Mouse (Mus musculus): ENCODE data around the gene Meltf.

Meltf gene

DNA sequence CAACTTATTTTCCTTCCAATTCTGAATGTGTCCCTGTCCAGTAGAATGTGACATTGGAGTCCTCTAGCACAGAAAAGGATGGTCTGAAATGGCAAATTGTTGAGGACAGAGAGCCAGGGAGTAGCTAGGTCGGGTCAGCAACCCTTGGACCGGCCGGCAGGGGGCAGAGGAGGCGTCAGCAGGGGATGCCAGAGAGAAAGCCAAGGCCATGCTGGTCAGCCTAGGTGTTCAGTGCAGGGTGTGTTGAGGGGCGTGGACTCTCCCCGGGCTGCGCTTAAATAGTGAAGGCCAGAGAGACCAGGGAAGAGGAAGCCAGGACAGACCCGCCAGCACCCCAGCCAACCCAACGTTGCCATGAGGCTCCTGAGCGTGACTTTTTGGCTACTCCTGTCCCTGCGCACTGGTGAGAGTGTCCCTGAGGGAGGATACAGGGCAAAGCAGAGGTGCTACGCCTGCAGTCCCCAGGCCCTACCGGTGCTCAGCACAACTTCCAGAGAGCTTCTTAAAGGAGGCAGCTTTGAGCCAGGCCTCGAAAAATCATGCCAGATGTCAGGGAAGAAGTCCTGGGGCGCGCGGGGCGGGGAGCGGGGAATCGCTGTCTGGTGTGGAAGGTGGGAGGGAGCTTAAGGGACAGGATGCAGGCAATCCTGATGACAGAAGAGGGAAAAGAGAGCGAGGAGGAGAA, at the start of gene Meltf:
Gene Meltf (plus strand): TSS at position 238 of the 685 bp plus-strand sequence.
- DNase-seq = peak in 1 of 2 experiments; percentile 13

DNA sequence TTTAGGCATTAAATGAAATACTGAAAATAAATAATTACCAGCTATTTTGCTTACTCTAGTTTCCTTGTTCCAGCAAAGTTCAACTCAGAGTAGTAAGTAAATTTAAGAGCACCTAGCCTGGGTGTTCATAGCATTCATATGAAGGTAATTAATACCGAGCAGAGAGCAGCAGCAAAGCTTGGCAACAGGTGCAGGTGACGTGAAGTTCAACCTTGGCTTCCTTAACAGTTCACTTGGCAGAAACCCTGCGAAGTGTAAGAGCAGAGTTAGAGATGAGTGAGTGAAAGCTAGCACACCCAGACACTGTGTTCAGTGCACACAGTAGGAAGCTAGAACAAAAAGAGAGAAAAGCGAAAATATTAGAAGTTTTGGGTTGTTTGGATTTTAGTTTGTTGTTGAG, 47.9 kb upstream of the Meltf start:
- DNase-seq = no peak

DNA sequence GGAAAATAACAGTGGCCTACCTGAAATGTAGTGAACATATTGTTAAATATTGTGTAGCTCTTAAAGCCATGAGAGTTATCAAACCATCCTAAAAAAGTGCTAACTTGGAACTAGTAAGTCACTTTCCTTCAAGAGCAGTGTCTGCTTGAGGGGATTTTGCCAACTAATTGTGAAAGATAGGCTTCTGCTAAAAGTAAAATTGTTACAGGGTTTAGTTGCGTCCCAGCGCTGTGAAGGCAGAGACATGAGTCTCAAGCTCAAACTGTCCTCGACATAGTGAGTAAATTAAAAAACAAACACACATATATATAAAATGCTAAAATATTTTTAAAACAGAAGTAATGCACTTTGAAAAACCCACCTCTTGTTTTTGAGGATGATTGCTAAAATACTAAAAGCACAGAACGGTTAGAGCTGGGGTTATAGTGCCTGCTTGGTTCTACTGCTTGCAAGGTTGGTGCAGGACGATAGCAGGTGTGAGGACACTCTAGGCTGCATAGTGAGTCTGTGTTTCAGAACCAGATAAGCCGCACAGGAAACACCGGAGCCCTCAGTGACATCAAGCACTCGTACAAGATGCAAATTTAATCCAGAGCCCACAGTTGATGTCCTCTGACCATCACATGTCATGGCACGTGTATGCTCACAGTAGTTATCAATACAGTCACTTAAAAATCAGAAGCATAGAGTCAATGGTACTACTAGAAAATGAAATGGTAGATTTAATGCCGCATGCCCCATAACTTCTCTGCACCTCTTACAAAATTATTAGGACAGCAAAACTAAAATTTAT, 45.8 kb upstream of the Meltf start:
- no peak for DNase-seq

DNA sequence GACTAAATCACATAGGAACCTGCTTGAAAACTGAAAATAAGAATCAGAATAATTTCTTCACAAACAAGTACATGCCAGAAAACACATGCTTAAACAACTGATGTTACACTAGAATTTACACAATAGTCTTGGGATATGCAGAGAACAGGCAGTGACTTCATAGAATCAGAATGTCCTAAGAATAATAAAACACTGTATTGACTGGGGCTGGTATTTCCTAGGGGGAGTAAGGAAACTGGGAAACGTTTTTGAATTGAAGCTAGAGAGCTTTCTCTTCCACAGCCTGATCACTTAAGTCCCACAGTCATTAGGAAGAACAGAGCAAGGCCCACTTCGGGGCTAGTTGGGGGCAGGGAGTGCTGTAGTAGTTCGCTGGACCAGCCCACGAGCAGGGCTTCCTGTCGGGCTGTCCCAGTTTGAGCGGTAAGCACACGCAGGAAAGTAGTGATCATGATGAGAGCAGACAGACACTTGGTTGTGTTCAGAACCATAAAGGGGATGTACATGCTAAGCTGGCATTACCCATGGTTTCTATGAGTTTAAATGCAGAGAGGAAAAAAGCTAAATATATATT, 44.5 kb upstream of the Meltf start:
- DNase-seq = no peak

DNA sequence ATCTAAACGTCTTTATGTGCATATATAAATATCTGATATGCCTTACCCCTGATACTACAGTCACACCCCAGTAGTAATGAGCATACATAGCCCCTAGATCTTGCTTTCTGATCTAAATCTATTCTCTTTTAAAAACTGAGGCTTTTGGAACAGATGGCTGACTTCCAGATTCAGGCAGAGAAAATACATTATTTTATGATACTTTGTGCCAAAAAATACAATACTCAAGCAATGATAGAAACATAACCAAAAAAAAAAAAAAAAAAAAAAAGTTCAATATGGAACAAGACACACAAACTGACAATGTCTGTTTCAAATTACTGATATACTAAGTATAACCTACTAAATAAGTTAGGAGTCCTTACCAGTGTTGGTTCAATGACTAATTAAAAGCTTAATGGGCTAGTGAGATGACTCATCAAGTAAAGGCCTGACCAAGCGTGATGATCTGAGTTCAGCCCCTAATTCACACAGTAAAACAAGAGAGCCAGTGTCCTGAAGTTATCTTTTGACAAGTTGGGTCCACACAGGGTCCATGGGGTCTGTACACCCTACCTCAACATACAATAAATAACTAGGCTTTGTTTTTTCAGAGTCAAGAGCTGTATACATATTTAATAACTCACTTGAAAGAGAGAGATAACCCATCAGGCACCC, 43.8 kb upstream of the Meltf start:
- DNase-seq = no peak

DNA sequence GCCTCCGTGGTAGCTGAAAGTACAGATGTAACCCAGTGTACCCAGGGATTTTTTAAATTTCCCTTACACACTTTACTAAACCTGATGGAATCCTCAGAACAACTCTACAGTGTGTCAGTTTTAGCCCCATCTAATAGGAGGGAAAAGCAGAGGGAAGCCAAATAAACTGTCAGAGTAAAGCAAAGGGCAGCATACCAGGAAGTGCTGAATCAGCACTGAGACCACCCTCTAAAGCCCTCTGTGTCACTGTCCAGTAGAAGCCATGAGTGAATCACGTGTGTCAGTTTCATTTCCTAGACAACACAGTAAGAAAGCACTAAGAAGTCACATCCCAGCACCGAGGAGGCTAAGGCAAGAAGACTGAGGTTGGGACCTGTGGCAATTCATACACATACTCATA, 41.2 kb upstream of the Meltf start:
- no peak for DNase-seq

DNA sequence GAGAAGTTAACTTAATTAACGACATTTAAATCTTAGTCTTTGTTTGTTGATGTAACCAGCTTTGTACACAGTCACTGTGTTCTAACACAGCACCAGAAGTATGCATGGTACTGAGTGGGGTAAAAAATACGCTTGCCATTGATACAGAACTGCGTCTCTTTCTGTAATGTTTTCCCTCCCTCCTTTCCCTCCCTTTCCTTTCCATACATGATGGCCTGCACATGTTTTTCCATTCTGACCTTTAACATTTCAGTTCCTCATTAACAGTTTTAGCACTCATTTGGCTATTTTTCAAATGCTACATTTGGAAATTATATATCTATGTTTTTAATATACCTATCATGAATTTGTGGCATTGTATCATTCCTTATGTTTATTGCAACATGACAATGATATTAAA, 34.4 kb upstream of the Meltf start:
- DNase-seq = no peak

DNA sequence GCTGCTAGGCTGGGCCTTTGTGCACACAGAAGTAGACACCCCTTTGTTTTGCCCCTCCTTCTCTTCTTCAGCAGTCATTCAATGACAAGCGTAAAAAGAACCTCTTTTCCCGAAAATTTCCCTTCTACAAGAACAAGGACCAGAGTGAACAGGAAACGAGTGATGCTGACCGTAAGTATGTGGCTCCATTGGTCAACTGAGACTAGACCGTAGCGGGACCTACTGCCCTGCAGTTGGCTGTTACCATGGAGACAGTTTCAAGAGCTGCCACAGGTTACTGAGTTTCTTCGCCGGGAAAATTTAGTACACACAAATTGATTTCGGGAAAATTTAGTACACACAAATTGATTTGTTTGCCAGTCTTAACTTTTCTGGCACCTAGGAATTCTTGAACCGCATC, 31.8 kb upstream of the Meltf start:
- no peak for DNase-seq

DNA sequence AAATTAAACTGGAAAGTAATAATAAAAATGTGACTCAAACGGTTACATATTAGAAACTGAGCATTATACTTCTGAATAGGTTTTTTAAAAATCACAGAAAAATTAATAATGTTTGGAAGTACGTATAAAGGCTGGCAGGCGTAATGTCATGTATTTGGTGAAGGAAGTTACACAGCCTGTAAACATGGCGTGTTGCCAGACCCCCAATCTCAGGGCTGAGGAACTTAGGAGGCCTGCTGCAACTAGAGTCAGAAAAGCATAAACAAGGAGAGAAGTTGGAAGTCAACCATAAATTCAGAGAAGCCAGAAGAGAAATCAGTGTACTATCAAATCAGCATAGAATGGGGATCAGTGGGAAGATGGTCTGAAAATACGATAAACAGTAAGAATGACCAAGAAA, 14.7 kb upstream of the Meltf start:
- DNase-seq = no peak

DNA sequence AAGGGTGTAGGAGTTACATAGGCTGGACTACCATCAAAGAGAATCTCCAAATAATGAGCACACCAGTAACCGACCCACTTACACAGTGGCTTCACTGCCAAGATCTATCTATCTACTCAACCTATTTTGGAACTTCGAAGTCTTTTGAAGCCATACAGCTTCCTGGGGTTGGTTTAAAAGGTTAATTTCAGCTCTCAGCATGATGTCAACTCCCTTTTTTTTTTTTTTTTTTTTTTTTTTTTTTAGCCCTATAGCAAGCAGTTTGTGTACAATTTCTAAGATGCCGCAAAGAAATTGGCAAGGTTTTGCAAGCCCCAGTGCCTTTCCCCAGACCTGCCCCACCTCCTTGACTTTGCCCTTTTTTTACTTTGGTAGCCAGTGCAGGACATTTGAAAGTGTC, 13.4 kb upstream of the Meltf start:
- no peak for DNase-seq

DNA sequence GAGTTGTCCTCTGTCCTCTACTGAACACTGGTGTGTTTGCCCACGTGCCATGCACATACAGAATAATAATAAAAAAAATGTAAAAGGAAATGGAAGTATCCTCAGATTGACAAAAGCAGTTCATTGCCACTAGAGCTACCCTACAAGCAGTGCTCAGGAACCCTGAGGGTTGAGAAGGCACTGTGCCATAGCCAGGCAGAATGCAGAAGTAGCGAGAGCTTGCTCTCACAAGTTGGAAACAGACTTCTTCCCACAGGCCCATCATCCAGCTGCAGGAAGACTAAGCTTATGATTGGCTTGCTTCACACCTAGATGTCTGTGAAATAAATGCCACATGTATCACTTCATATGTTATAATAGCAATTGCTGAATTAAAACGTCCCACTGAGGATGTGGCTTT, 11.7 kb upstream of the Meltf start:
- no peak for DNase-seq

DNA sequence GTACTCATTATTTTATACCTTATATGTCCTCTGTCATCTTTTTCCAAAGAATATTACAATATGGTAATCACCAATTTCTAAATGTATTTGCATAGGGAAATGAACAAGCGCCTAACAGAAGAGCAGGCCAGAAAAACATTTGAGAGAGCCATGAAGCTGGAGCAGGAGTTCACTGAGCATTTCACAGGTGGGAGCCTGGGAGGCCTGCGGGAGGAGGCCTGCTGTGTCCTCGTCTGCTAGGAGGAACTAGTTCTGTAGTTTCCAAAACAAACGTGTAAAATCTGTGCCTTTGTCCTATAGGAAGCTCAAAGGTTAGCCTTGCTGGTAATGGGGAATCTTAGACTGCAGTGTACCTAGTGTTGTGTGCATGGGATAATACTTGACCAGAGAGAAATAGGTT, 10.9 kb upstream of the Meltf start:
- DNase-seq = no peak

DNA sequence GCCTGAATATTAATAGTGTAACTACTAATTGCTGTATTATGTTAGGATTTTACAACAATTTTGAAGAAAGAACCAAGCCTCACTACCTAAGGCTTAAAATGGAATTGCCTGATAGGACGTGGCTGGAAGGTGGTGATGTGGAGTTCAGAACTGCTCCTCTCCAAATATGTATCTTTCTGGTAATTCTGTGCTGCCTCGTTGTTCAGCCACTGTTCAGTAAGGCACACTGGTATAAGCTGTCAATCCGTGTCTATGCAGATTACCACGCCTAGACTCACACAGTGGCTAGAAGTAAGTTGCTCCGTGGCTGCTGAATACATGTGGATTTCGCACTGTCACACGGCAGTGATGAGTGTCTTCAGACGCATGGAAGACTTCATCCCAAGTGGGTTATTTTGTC, 4.9 kb upstream of the Meltf start:
- DNase-seq = no peak

DNA sequence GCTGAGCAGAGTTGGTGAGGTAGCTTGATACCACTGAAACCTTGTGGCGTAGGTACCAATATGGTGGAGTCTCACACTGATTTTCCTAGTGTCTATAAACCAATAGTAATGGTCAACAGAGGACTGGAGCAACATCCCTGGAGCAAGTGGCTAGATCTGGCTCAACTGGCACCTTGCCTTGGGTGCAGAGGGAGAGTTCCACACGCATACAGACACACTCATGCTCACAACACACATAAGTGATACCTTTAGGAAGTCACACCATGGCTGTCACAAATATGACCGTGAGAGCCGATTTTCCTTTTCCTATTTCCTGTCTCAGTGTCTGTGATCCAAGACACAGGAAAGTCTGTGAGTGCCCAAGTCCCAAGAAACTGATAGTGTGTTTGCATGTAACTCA, 3.2 kb upstream of the Meltf start:
- DNase-seq = no peak

DNA sequence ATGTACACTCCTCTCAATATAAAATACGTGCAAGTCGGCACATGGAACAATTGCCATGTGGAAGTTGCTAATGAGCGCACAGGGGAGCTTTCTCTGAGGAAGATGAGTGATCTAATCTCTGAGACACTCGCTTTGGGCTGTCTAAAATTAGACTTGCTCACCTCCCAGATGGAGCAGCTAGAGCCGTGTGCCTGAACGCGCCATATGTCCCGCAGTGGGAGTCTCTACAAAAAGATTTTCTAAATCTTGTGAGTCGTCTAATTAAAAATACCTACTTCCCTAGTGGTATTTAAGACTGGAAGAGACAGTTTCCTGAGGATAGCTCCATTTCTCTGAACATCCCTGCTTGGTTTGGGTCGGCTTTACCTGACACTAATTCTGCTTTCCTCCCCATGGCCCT, 2.2 kb upstream of the Meltf start:
- no peak for DNase-seq

DNA sequence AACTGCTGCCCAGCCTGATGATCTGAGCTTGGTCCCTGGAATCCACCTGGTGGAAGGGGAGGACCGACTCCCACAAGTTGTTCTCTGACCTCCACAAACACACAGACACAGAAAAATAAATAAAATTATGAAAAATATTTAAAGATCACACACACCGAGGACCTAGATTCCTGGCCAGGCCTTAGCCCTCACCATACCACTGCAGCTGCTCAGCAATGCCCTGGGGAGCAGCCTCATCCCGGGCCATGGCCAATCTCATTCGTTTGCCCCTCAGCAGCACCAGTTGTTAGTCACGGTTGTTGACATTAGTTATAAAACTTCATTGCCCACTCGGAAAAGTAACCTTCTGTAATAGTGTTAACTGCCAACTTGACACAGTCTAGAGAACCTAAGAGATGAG, 558 bp upstream of the Meltf start:
- no peak for DNase-seq

DNA sequence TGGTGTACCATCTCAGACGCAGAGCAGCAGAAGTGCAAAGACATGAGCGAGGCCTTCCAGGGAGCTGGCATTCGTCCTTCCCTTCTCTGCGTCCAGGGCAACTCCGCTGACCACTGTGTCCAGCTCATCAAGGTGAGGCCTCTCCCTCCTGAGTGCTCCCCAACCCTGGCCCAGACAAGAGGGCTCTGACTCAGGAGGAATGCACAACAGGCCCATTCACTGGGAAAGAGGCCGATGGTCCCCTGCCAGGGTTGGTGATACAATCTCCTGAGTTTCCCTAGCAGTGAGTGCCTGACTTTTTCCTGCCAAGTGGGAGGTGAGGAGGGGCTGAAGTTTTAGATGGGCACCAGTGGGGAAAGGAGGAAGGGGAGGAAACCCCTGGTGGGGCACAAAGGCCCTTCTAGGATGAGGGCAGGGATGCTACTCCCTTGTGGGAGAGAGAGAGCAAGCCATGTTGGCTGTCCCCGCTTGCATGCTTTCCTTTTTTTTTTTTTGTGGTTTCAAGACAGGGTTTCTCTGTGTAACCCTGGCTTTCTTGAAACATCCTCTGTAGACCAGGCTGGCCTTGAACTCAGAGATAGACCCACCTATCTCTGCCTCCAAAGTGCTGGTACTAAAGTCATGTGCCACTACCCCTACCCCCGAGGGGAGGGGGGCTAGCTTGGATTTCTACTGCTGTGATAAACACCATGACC, 1.7 kb downstream of the Meltf start:
- DNase-seq = no peak

DNA sequence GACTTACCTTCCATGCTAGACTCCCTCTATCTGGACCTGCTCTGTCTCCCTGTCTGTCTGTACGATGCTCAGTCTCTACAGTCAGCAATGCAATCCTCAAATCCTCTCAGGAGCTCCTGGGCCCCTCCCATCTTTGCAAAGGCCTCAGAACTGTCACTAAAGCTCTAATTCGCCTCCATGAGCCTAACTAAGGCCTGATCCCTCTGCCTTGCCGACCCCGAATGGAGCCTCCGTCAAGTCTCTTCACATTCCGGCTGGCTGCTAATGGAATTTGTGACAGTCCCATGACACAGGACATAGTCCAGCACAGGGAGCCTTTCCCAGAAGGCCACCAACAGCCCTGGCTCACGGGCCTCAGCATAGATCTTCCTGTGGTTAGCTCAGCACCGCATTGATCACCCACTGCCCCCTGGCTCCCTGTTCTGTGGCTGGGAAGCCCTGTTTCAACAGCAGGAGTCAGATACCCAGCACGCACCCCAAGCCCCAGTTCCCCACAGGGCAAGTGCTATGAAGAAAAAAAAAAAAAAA, 3.8 kb downstream of the Meltf start:
- DNase-seq = no peak

DNA sequence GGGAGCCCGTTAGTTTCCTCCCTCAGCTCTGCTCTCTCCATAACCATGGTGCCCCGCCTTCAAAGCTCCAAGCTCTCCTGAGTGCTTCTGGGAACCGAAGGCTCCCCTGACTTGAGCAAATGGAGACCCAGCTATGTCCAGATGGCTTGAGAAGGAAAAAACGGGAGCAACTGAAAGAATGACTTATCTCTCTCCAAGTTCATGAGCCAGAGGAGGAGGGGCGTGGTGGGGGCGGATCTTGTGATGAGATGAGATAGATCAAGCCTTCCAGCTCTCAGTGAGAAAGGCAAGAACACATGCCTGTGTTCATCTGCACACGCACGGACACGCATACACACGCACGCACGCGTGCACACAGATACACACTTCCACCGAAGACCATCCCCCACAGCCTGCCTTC, 4.7 kb downstream of the Meltf start:
- DNase-seq = no peak

DNA sequence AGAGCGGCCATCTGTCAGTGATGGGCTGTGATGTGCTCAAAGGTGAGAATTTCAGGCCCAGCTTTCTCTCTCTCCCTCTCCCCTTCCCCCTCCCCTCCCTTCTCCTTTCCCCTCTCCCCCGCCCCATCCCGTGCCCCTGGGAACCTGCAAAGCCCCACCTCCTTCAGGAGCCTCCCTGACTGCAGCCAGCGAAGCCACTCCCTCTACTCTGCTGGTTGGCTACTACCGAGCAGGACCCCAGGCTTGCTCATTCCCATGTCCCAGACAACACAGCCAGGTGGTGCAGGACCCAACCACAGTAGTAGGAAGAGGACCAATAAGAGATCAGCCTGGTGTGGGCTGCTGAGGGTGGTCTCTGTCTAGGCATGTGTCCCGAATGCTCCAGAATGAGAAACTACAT, 5.3 kb downstream of the Meltf start:
- DNase-seq = no peak

DNA sequence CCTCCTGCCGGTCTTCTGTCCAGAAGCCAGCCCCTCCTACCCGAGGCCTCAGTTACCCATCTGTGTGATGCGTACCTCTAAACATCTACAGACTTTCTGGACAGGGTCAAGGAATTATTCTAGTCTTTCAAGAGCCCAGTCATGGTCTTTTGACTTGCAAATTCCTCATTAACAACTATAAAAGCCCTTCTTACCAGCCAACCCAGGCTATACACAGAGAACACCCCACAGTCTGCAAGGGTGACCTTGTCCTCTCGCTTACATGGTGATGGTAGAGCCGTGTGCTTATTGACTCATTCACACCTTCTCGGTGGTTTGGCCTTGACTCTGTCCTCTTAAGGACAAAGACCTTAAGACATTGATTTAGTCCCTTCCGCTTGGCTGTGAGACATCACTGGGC, 12.3 kb downstream of the Meltf start:
- DNase-seq = no peak

DNA sequence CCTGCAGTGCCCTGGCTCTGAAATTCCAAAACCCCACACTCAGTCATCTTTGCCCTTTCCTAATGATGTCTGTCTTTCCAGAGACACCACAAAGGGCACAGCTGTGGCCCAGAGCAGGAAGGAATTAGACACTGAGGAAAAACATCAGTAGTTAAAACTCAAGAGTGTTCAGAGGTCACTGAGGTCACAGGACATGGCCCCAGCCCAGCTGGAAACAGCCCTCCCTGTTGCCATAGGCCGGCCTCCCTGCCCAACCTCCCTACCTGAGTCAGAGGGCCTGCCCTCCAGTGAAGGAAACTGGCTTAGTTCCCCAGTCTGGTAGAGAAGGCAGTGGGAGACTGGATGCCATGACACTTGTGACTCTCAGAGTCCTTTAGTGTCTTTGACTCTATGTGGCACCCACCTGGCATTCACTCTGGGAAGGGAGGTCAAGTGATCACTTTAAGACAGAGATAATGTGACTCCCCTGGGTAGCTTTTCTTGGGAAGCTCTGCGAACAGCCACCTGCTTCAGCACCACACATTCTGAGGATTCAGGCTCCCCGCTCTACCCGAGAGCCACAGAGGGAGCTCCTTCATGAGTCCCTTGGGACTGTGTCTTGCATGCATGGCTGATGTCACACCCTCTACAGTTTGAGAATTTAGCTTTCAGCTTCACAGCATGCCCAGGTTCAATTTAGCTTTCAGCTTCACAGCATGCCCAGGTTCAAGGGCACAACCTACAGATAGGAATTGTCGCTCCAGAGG, 15.0 kb downstream of the Meltf start:
- no peak for DNase-seq

Measured in thymus, adult 18-20 months (tissue).